Mouse (Mus musculus) liver, embryonic 16.5 days (tissue): ENCODE measurements around the gene Shb. TPM values are rescaled to one million over a fixed set of nuclear protein-coding genes. Genes with fewer than 3 reads are reported as not detected.

ENCODE experiments used
- ATAC-seq: fragments of 200-750 bp; cut with Nextera tagmentation; 2 replicates; pipeline ENCODE4 v1.8.0; 2017; ENCODE audit warnings: low read depth, mild to moderate bottlenecking, moderate number of reproducible peaks, moderate library complexity
- H3K27ac ChIP-seq: fragments of 300-500 bp; sonication (generic); 2 replicates; pipeline ENCODE4 v1.5.1; 2014; ENCODE audit warnings: mild to moderate bottlenecking, low read length
- H3K27me3 ChIP-seq: fragments of 300-500 bp; sonication (generic); 2 replicates; pipeline ENCODE4 v1.6.1; 2014; ENCODE audit warnings: low read depth, low read length, mixed read lengths; ENCODE audit not compliant: control insufficient read depth, insufficient read depth
- H3K36me3 ChIP-seq: fragments of 300-500 bp; sonication (generic); 2 replicates; pipeline ENCODE4 v1.6.1; 2014; ENCODE audit warnings: mild to moderate bottlenecking; ENCODE audit not compliant: control insufficient read depth, insufficient read depth
- H3K4me1 ChIP-seq: fragments of 300-500 bp; sonication (generic); 2 replicates; pipeline ENCODE4 v1.6.1; 2014; ENCODE audit warnings: low read depth, low read length, mixed read lengths; ENCODE audit not compliant: control insufficient read depth
- H3K4me2 ChIP-seq: fragments of 300-500 bp; sonication (generic); 2 replicates; pipeline ENCODE4 v1.6.1; 2014; ENCODE audit warnings: low read depth, low read length, mixed read lengths
- H3K4me3 ChIP-seq: fragments of 300-500 bp; sonication (generic); 2 replicates; pipeline ENCODE4 v1.5.1; 2014; ENCODE audit warnings: low read depth, mild to moderate bottlenecking, low read length
- H3K9ac ChIP-seq: fragments of 300-500 bp; sonication (generic); 2 replicates; pipeline ENCODE4 v1.6.1; 2014; ENCODE audit warnings: low read depth, low read length
- H3K9me3 ChIP-seq: fragments of 300-500 bp; sonication (generic); replicated peaks from 2 replicates; pipeline ENCODE4 v1.6.1; 2016; ENCODE audit warnings: low read length; ENCODE audit not compliant: control insufficient read depth
- WGBS: fragments of 180-500 bp; shearing (Covaris S2); extraction: QIAGEN DNeasy Blood & Tissue Kit; methylation state at CpG from one replicate; pipeline ENCODE4 v1.1.7; 2014; ENCODE audit not compliant: insufficient replicate concordance; 5-methylcytosine and 5-hydroxymethylcytosine counted together
- polyA plus RNA-seq: library from polyadenylated mRNA; unstranded; fragments of >200 nt; fragmentation: Nextera tagmentation; extraction: Ambion mirVana; gene quantifications from 2 replicates; pipeline ENCODE4 v1.2.1, GENCODE M21; 2015

Gene Shb
- polyA plus RNA-seq, 1 experiment from 2014 or later, result 1.4 TPM

DNA sequence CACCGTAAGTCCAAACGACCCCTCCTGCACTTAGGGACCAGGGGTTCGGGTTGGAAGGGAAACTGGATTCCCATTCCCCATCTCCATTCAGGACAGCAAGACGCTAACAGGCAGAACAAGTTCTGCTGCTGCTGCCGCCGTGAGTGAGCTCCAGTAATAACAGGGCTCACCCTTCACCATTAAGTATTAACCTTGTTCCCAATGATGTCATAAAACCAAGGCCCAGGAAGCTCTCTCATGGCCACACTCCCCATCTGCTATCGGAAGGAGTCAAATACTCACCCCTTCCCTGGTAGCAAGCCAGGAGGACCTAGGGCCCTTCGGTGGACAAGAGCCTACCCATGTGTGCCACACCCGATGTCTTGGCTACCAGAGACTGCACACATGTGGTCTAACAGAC, 30.3 kb downstream of the Shb start:
- no peak overlapping the region for H3K27ac ChIP-seq
- 79% methylated on average over 9 of the region's 9 CpGs for WGBS
- no peak overlapping the region for H3K4me2 ChIP-seq

DNA sequence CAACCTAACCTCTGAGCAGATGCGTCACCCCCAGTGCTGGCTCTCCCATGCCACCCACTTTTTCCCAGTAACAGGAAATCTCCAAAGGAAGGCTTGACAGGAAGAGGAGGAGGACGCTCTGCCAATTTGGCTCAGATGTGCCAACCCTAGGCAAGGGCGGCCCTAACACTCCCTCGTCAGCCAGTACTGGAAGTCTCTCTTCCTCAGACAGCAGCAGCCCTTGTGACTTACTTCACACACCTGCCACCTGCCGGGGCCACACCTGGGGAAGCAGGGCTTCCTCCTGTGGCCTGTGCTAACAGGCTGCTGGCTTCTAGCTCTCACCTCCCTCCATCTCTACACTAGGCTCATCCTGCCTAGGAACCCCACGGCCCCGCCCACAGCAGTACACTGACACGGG, 31.9 kb downstream of the Shb start:
- H3K4me1 ChIP-seq, result peaks cover 31% of the 10 kb centered on the region
- no peak overlapping the region for H3K4me2 ChIP-seq
- H3K4me3 ChIP-seq, result no peak overlapping the region
- H3K36me3 ChIP-seq, result no peaks in the 10 kb centered on the region
- WGBS, result 67% methylated on average over 8 of the region's 8 CpGs
- no peaks in the 10 kb centered on the region for H3K9me3 ChIP-seq
- H3K27me3 ChIP-seq, result no peaks in the 10 kb centered on the region
- H3K9ac ChIP-seq, result no peak overlapping the region
- ATAC-seq, result no peak
- H3K27ac ChIP-seq, result no peak overlapping the region

More for the DNA sequence above, 30.3 kb downstream of the Shb start:
- ATAC-seq, result no peak
- no peak overlapping the region for H3K9ac ChIP-seq
- no peaks in the 10 kb centered on the region for H3K27me3 ChIP-seq
- H3K36me3 ChIP-seq, result no peaks in the 10 kb centered on the region
- peaks cover 26% of the 10 kb centered on the region for H3K4me1 ChIP-seq
- no peaks in the 10 kb centered on the region for H3K9me3 ChIP-seq
- H3K4me3 ChIP-seq, result no peak overlapping the region

DNA sequence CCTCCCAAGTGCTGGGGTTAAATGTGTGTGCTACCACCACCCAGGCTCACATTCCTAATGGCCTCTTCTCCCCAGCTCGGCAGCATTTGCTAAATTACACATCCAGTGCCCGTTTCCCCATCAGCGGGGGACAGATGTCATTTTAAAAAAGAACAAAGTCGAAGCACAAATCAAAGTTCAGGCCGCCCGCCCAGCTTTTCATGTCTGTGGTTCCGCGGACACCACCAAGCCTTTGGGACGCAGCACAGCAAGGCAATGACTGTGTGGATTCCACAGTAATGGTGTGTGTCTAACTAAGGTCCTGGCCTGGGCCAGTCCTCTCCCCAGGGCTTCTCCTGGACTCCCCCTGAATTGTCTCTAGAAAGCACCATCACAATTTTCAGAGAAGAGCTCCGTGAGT, 32.7 kb downstream of the Shb start:
- no peaks in the 10 kb centered on the region for H3K27me3 ChIP-seq
- H3K4me2 ChIP-seq, result no peak overlapping the region
- H3K9ac ChIP-seq, result no peak overlapping the region
- WGBS, result 64% methylated on average over 10 of the region's 10 CpGs
- H3K27ac ChIP-seq, result peak overlapping the region; percentile 2; the same call in 1 of the 2 replicates
- no peaks in the 10 kb centered on the region for H3K36me3 ChIP-seq
- ATAC-seq, result no peak
- H3K4me3 ChIP-seq, result no peak overlapping the region
- no peaks in the 10 kb centered on the region for H3K9me3 ChIP-seq
- peaks cover 36% of the 10 kb centered on the region for H3K4me1 ChIP-seq

DNA sequence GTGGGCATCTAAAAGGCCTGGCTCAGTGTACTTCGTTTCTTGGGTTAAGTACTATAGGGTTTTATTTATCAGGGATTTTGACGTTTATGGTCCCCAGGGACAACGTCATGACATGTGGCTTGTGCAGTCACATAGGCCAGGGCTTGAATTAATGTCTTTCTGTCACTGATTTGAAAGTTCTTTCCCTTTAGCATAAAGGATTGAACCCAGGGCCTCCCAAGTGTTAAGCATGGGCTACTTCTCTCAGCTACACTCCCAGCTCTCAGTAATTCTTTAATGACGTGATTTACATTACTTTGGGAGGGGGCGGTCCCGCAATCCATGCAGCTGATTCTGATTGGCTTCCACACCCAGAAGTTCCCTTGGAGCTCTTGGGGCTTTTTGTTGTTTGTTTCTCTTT, 33.2 kb downstream of the Shb start:
- Histone ChIP-seq H3K4me2 (no peak overlapping the region), H3K36me3 (no peaks in the 10 kb centered on the region), H3K27me3 (no peaks in the 10 kb centered on the region), H3K4me1 (peaks cover 39% of the 10 kb centered on the region), H3K9me3 (no peaks in the 10 kb centered on the region), H3K27ac (peak overlapping the region; percentile 2; the same call in 1 of the 2 replicates), H3K9ac (no peak overlapping the region), H3K4me3 (no peak overlapping the region)
- ATAC-seq, result no peak
- WGBS, result 56% methylated on average over 6 of the region's 6 CpGs

DNA sequence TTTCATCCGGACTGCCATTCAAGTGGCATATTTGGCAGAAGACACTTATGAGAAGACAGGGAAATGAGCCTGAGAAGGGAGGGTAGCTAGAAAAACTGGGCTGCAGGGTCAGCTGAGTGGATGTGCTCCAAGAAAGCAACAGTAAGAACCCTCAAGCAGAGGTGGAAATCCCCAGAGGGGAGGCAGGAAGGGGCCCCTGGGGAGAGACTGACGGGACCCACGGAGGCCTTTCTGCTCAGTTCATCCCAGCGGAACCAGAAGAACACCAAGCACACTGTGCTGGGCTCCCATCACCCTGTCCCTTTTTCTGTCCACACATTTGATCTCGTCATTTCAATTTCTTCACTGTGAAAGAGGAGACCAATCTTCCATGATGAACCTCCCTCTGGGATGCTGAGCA, 33.9 kb downstream of the Shb start:
- H3K4me3 ChIP-seq, result no peak overlapping the region
- H3K4me1 ChIP-seq, result peaks cover 42% of the 10 kb centered on the region
- H3K36me3 ChIP-seq, result no peaks in the 10 kb centered on the region
- no peak overlapping the region for H3K9ac ChIP-seq
- WGBS, result 56% methylated on average over 5 of the region's 5 CpGs
- H3K27ac ChIP-seq, result no peak overlapping the region
- H3K27me3 ChIP-seq, result no peaks in the 10 kb centered on the region
- H3K4me2 ChIP-seq, result no peak overlapping the region
- no peak for ATAC-seq
- no peaks in the 10 kb centered on the region for H3K9me3 ChIP-seq

DNA sequence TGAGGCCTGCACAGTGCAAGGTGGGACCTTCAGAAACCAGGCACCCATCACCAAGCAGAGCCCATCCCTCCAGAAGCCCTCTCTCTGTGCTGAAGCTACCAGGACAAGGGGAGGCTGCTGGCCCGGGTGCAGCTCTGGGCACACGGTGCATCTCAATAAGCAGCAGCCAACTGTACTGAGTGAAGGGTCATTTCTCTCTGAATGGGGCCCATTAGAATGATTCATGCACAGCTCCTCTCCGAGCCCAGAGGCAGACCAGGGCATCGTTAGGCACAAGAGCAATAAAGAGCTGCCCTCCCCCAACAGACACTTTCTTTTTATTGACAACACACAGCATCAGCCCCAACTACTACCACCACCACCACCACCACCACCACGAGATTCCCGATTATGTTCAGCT, 35.0 kb downstream of the Shb start:
- Histone ChIP-seq H3K4me2 (no peak overlapping the region), H3K4me3 (no peak overlapping the region), H3K9ac (no peak overlapping the region), H3K4me1 (peaks cover 53% of the 10 kb centered on the region), H3K27ac (no peak overlapping the region), H3K9me3 (no peaks in the 10 kb centered on the region), H3K27me3 (no peaks in the 10 kb centered on the region), H3K36me3 (no peaks in the 10 kb centered on the region)
- WGBS, result 75% methylated on average over 6 of the region's 6 CpGs
- ATAC-seq, result no peak

DNA sequence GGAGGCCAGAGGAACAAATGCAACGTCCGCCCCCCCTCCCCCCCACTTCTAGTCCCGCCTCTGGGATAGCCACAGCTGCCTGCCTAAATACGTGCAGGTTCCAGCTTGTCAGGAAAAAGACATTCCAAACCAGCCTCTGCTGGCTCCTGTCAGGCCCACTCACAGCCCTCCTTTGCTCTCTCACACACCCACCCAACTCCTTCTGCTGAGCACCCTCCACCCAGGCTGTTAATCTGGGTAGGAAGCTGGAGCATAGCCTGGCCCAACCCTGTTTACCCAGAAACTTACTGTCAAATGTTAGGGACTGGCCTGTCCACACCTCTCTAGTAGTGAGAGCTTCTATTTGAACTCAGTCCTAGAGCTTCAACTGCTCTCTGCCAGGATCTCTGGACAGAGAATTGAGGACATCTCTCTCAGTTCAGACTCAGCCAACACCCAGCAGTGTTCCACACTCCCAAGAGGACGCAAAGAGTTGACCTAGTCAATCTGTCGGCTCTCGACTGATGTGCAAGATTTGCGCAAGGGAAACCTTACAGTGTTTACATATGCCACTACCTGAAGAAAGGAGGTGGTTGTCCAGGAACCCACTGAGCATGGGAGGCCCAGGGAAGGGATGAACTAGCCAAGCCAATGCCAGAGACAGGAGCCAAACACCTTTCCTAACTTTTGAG, 36.6 kb downstream of the Shb start:
- Histone ChIP-seq H3K36me3 (no peaks in the 10 kb centered on the region), H3K4me3 (no peak overlapping the region), H3K27ac (0 out of 2 replicates have a peak overlapping the region, but pooled peaks have one; percentile 1), H3K27me3 (no peaks in the 10 kb centered on the region), H3K9ac (no peak overlapping the region), H3K9me3 (no peaks in the 10 kb centered on the region), H3K4me1 (peaks cover 56% of the 10 kb centered on the region), H3K4me2 (no peak overlapping the region)
- WGBS, result 60% methylated on average over 8 of the region's 8 CpGs
- no peak for ATAC-seq

DNA sequence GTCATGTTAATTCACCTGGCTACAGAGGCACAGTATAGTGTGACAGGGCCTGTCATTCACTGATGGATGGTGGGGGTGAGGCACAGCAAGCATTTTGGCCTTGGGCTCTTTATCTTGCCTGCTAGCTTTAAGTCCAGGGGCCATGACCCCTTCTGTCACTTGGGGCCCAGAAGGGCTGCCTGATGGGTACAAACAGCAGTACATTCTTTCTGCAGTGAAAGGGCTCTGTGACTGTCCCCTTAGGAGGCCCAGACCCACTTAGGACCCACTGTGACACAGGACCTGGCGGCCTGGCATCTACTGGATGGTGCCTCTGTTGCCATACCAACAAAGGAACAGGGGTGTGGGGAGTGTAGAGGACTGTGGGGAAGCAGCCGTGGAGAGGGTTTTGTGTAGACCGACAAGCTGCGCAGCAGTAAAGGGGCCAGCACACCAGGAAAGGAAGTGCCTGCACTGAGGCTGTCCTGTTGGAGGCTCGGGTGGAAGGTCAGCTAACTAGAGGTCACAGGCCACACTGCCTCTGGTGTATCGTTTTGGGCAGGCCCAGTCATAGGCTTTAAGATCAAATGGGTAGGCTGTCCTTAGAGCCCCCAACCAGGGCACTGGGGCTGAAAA, 38.4 kb downstream of the Shb start:
- Histone ChIP-seq H3K27me3 (no peaks in the 10 kb centered on the region), H3K36me3 (no peaks in the 10 kb centered on the region), H3K9ac (peak overlapping the region; percentile 21), H3K4me3 (no peak overlapping the region), H3K4me1 (peaks cover 70% of the 10 kb centered on the region), H3K27ac (peak overlapping the region; percentile 18; the same call in 1 of the 2 replicates), H3K9me3 (no peaks in the 10 kb centered on the region), H3K4me2 (peak overlapping the region; percentile 48; the same call in 1 of the 2 replicates)
- WGBS, result 39% methylated on average over 6 of the region's 6 CpGs
- no peak for ATAC-seq

DNA sequence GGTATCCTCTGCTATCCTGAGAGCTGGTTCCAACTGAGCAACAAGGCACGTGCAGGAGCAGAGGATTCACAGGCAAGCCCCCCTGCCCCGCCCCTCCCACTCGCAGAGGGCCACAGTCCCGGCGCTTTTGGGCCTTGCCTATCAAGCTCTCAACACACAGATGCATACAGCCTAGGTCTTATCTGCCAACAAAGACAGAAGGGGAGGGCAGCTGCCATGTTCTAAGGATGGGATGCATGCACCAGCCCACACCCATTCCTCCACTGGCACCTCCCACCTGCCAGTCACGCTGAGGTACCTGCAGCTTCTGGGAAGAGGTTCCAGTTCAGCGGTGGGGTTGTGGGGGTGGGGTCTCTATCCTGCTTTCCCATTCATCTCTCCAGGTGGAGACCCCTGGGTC, 39.2 kb downstream of the Shb start:
- 0 out of 2 replicates have a peak overlapping the region, but pooled peaks have one; percentile 6 for H3K9ac ChIP-seq

More for the DNA sequence above, 39.2 kb downstream of the Shb start:
- 12% methylated on average over 7 of the region's 7 CpGs for WGBS
- Histone ChIP-seq H3K9me3 (no peaks in the 10 kb centered on the region), H3K27ac (peak overlapping the region; percentile 33; the same call in 1 of the 2 replicates), H3K4me3 (no peak overlapping the region), H3K27me3 (no peaks in the 10 kb centered on the region), H3K4me2 (peak overlapping the region; percentile 48), H3K4me1 (peaks cover 71% of the 10 kb centered on the region), H3K36me3 (peaks cover 2% of the 10 kb centered on the region; the same call in 1 of the 2 replicates)
- peak; percentile 71 for ATAC-seq
